Mouse (Mus musculus): ENCODE data around the gene Saa2.
"Not testable (repeated sequence)": the region's sequence is repeated elsewhere in the genome, so short reads cannot be mapped to it uniquely, and the experiment has no call there.

The Saa2 gene

GRCm38 (mm10) chr7:46751490-46751889, at the start of gene Saa2:
Gene Saa2, plus strand, starts transcription at chr7:46751790.
- DNase-seq, result no peak

DNA sequence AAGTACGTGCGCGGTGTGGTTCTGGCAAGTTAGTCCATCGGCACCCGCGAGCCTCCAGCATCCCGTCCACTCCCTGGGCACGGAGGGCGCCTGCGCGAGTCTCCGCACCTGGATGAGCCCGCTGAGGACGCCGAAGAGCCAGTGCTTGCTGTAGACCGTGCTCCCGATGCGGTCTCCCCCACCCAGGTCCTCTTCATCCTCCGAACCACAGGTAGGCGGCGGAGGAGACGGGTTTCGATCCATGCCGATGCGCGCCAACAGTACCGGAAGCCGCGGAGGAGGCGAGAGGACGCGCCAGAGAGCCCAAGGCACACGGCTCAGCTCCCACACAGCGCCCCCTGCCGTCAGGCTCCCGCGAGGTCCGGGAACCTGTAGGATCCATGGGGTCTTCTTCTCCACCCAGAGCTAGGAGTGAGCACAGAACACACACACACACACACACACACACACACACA, 41.2 kb upstream of the Saa2 start, which contains the start of gene Saal1:
Gene Saal1, minus strand, starts transcription at position 291 of the 455 bp plus-strand sequence.
- DNase-seq, result peak; percentile 88

DNA sequence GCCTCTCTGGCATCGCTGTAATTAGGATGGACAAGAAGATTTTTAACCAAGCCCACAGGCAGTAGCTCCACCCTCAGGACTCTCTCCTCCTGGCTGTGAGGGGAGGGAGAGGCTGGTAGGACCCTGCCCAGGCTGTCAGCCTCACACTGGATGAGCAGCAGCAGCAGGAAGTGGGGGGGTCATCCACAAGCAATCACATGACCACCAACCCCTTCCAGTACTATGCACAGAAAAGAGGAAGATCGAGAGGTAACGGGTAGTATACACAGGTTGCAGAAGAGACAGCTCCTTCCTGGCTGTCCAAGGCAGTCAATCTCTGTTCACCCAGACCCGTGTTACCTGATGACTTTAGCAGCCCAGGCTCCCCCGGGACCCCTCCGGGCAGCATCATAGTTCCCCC, 39.3 kb upstream of the Saa2 start:
- DNase-seq, result no peak

- peak; percentile 72 for DNase-seq
Measured at GRCm38 (mm10) chr7:46714518-46714917, 37.1 kb upstream of the Saa2 start.

- no peak for DNase-seq
Measured at GRCm38 (mm10) chr7:46715600-46715999, 36.0 kb upstream of the Saa2 start, which contains the start of gene Saa3. Gene Saa3, minus strand, starts transcription at chr7:46715700.

- DNase-seq, result no peak
Measured at GRCm38 (mm10) chr7:46716897-46717296, 34.7 kb upstream of the Saa2 start.

DNA sequence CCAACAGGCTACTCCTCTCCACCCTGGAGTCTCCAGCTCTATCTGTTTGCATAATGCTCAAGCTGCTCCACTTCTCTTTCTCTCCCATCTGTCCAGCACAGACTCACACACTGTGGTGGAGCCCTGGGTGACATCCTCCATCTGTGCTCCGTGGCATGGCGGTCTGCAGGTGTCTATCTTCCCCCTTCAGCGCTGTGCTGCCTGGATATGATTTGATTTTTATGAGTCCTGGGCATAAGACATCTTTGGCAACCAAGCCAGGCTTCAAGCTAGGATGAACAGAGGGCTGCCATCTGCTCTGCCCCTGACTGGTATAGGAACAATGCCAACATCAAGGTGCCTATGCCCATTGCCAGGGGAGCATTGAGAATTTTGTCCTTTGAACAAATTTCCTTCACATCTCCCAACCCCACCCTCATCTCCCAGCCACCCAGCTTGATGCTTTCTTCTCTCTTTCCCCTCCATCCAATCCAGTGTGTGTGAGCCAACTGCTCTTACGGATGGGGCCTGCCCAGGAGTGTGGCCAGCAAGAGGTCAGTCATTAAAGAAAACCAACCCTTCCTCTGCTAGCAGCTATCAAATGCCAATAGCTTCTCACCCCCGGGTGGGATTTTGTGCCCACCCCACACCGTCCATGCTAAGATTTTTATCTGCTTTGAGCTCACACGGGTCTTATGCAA, 32.9 kb upstream of the Saa2 start:
- DNase-seq, result no peak

DNA sequence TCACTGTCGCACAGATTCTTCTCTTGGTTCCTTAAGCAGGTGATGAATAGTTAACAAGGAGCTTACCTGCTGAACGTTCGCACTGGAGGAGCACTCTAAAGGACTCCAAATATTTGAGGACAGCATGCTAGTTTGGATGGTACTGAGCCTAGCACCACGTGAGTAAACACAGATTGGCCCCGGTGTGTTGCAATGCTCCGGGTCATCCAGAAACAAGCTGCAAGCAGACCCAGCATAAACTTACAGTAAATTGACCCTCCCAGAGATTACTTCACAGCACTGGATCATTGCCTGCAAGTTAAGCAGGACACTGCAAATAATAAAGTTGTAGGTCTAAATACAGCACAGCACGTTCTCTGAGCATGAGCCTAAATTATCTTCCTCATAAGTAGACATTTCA, 32.1 kb upstream of the Saa2 start:
- no peak for DNase-seq

GRCm38 (mm10) chr7:46720460-46720859, 31.1 kb upstream of the Saa2 start:
- DNase-seq, result no peak

DNA sequence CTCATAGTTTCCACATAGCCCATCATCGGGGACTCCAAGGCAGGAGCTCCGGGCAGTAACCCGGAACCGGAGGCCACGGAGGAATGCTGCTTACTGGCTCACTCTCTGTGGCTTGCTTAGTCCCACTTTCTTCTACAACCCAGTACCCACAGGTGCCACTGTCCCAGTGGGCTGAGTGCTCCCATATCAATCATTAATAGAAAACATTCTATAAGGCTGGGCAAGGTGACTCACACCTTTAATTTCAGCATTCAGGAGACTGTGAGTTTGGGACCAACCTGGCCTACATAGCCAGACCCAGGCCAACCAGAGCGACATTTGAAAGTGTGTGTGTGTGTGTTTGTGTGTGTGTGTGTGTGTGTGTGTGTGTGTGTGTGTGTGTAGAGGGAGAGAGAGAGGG, 28.2 kb upstream of the Saa2 start:
- no peak for DNase-seq

- DNase-seq, result no peak
Measured at GRCm38 (mm10) chr7:46723849-46724248, 27.7 kb upstream of the Saa2 start.

- no peak for DNase-seq
Measured at GRCm38 (mm10) chr7:46724396-46724795, 27.2 kb upstream of the Saa2 start.

DNA sequence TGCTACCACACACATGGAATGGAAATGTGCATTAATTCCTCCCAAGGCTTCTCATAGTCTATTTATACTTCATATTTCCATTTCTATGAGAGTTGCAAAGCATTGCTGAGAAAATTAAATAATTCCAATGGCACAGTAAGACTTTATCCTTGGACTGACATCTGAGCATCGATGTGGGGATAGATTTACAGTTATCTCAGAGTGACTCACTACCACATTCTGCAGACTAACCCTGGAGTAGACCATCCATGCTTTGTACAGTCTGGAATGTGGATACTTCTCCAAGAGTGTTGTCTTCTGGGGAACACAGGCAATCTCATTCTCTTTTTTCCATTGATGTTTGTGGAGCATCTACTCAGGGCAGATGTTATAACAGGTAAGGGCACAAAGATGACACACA, 24.0 kb upstream of the Saa2 start:
- no peak for DNase-seq

GRCm38 (mm10) chr7:46732458-46732857, 19.1 kb upstream of the Saa2 start, which contains the start of gene Saa4:
Gene Saa4, minus strand, starts transcription at chr7:46732603.
- DNase-seq, result no peak

DNA sequence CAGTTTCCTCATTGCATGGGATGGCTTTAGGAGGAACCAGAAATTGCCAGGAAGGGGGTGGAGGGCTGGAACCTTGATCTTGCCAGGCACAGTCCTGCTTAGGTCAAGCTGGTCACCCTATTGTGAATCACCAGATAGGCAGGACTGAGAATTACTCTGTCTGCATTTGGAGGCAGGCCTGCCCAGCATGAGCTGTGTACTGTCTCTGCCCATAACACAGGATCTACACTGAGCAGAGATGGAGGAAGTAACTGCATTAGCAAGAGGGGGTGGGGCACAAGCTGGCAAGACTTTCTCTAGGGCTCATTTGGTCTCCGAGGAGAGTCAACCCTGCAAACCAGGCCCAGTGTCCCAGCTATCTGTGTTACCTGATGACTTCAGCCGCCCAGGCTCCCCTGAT, 16.6 kb upstream of the Saa2 start:
- DNase-seq, result no peak

DNA sequence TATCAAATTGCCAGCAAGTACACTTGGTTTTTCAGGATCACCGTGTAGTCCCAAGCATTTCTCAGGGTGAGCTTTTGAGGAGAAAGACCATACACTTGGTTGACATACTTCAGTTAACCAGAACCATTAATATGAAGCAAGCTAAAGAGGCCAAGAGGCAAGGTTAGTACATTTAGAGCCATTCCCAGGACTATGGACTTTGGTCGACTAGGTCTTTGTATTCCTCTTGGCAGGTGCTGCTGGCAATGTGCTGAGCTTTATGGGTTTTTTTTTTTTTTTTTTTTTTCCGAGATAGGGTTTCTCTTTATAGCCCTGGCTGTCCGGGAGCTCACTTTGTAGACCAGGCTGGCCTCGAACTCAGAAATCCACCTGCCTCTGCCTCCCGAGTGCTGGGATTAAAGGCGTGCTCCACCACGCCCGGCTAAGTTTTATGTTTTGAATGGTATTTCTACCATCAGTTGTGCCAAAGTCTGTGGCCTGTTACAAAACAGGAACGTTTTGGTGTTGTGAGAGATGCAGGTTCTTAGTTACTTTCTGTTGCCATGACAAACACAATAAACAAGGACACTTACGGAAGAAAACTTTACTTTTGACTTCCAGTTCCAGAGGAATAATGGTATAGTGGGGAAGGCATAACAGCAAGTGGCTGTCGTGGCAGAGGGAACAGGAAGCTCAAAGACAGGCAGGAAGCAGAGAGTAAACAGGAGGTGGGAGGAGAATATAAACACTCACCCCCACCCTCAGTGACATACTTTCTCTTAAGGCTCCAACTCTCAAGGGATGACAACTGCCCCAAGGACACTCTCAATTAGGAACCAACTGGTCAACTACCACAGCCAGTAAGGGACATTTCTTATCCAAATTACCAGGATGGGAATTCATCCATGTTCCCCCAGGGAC, 12.8 kb upstream of the Saa2 start:
- no peak for DNase-seq

GRCm38 (mm10) chr7:46740041-46740440, 11.5 kb upstream of the Saa2 start:
- not testable (repeated sequence) for DNase-seq

GRCm38 (mm10) chr7:46742880-46743279, 8.7 kb upstream of the Saa2 start, which contains the start of gene Saa1:
Gene Saa1, minus strand, starts transcription at chr7:46742980.
- DNase-seq, result not testable (repeated sequence)

GRCm38 (mm10) chr7:46745816-46746215, 5.8 kb upstream of the Saa2 start:
- no peak for DNase-seq

- no peak for DNase-seq
Measured at GRCm38 (mm10) chr7:46746381-46746780, 5.2 kb upstream of the Saa2 start.

DNA sequence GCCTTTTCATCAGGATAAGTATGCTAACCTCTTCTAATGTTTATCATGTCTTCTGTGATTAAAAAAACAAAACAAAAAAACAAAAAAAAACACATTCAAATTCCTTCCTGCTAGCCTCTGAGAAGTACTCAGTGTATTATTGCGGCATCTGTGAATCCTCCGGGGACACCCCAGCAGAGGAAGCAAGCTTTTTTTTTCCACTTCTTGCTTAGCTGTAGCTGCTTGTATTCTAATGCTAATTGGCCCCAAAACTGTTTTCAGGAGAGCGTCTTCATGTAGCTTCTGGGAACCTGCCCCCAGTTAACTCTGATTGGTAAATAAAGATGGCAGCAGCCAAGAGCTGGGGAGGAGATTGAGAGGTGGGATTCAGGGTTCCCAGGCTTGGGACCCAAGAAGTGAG, 3.1 kb upstream of the Saa2 start:
- no peak for DNase-seq

GRCm38 (mm10) chr7:46761049-46761795, 9.6 kb downstream of the Saa2 start:
- DNase-seq, result no peak

DNA sequence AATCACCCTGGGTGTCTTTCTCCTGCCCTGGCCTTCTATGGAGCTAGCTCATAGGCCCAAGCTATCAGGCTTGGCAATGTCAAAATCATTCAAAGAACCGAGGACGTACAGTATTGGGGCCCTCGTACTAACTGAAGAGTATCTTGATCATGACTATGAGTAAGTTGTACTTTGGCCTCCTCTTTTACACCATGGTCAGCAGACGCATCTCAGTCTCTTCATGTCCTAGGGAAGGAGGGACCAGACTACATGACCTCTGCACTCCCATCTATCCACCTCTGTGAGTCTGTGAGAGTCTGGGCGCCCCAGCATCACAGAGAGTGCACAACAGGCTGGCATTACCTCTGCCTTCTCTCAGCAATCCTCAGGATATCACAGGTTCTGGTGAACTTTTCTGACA, 11.0 kb downstream of the Saa2 start:
- DNase-seq, result no peak
